Mouse (Mus musculus) embryonic facial prominence, embryonic 10.5 days (tissue): ENCODE results near the gene Irgc1. TPM values are rescaled to one million over a fixed set of nuclear protein-coding genes. Genes with fewer than 3 reads are reported as not detected.

Source experiments
- DNase-seq: peaks from one replicate; pipeline ENCODE4 v3.0.0-alpha.2; 2017; ENCODE audit warnings: low spot score
- H3K27ac ChIP-seq: fragments of 300-500 bp; sonication (generic); replicated peaks from 2 replicates; pipeline ENCODE4 v1.5.1; 2016; ENCODE audit warnings: mild to moderate bottlenecking
- H3K27me3 ChIP-seq: fragments of 300-500 bp; sonication (generic); replicated peaks from 2 replicates; pipeline ENCODE4 v1.6.1; 2016; ENCODE audit warnings: low read depth, mild to moderate bottlenecking; ENCODE audit not compliant: poor library complexity, severe bottlenecking
- H3K36me3 ChIP-seq: fragments of 300-500 bp; sonication (generic); replicated peaks from 2 replicates; pipeline ENCODE4 v1.6.1; 2016; ENCODE audit warnings: mild to moderate bottlenecking, moderate library complexity
- H3K4me1 ChIP-seq: fragments of 300-500 bp; sonication (generic); 2 replicates; pipeline ENCODE4 v1.6.1; 2016
- H3K4me3 ChIP-seq: fragments of 300-500 bp; sonication (generic); 2 replicates; pipeline ENCODE4 v1.5.1; 2016; ENCODE audit warnings: mild to moderate bottlenecking, moderate library complexity
- H3K9me3 ChIP-seq: fragments of 300-500 bp; sonication (generic); 2 replicates; pipeline ENCODE4 v1.6.1; 2016; ENCODE audit warnings: mild to moderate bottlenecking
- WGBS: fragments of 180-500 bp; shearing (Covaris S2); methylation state at CpG from one replicate; pipeline ENCODE4 v1.1.7; 2016; 5-methylcytosine and 5-hydroxymethylcytosine counted together
- polyA plus RNA-seq: library from polyadenylated mRNA; unstranded; fragments of >200 nt; fragmentation: Nextera tagmentation; extraction: Ambion mirVana; gene quantifications from 2 replicates; pipeline ENCODE4 v1.2.1, GENCODE M21; 2016

Gene Irgc1
- polyA plus RNA-seq, 1 experiment from 2014 or later = not detected

DNA sequence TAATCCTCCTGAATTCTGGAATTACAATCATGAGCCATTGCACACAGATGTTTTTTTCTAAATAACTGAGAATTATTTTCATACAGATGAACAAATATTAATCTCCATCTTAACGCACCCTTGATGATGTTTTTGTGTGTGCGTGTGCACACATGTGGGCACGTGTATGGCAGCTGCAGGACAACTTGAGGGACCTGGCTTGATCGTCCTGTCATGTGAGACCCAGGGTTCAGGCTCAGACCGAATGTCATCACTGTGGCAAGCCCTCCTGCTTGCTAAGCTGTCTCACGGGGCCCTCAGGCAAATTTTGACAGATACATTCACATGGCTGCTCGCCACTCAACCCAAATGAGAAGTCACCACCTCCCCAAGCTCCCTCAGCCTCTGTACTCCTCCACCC lies 61.6 kb downstream of the Irgc1 start:
- DNase-seq = no peak
- WGBS = 55% methylated on average over 7 of the region's 7 CpGs
- Histone ChIP-seq H3K27ac (peak overlapping the region; percentile 19; the same call in 1 of the 2 replicates), H3K36me3 (no peaks in the 10 kb centered on the region), H3K27me3 (no peaks in the 10 kb centered on the region), H3K4me1 (peaks cover 18% of the 10 kb centered on the region), H3K9me3 (no peaks in the 10 kb centered on the region), H3K4me3 (no peak overlapping the region)

DNA sequence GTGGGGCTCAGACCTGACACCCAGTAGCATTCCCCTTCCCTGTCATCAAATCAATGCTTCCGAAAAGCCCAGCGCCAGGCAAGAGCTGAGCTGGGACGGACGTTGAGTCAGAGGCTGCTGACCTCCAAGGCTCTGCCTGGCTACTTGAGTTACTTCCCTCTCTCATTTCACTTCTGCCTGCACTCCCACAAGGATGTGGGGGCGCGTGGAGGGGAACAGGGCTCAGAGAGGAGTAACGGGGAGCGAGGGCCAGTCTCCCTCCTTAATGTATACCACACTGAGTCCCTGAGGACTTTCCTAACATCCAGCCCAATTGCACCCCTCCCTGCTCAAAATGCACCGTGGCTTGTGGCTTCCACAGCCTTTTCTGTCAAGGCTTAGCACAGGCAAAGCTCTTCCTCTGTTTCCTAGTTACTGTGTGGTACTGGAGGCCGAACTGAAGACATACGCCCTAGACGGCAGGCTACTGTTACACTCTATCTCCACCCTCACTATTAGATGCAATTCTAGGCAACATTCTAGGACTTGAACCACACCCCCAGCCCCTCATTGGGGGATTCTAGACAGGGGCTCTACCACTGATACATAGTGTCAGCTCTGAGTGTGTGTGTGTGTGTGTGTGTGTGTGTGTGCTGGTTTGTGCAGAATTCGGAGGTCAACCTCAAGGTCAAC lies 62.4 kb downstream of the Irgc1 start:
- Histone ChIP-seq H3K27ac (no peak overlapping the region), H3K27me3 (peaks cover 2% of the 10 kb centered on the region; the same call in 1 of the 2 replicates), H3K36me3 (no peaks in the 10 kb centered on the region), H3K9me3 (no peaks in the 10 kb centered on the region), H3K4me3 (no peak overlapping the region), H3K4me1 (peaks cover 18% of the 10 kb centered on the region)
- DNase-seq = no peak
- 61% methylated on average over 13 of the region's 13 CpGs for WGBS

DNA sequence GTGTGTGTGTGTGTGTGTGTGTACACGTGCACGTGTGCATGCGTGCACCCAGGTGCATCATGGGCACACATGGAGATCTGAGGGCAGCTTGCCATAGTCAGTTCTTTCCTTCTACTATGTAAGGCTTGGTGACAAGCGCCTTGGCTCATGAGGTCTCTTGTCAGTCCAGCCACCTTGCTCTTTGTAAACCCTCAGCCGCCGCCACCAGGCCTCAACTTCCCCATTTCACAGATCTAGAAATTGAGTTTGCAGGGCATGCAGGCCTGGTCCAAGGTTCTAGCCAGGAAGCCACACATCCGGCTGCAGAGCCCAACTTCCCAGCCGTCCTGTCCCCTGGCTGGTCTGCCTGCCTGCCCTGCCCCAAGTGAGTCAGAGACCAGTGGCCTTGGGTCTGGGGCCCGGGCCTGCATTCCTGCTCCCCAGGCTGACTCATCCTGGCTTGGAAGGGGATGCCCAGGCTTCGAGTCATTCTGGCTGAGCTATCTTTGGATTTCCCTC lies 65.0 kb downstream of the Irgc1 start:
- Histone ChIP-seq H3K36me3 (no peaks in the 10 kb centered on the region), H3K27me3 (peaks cover 17% of the 10 kb centered on the region), H3K4me1 (peaks cover 18% of the 10 kb centered on the region), H3K27ac (no peak overlapping the region), H3K9me3 (no peaks in the 10 kb centered on the region), H3K4me3 (no peak overlapping the region)
- 83% methylated on average over 10 of the region's 10 CpGs for WGBS
- no peak for DNase-seq

DNA sequence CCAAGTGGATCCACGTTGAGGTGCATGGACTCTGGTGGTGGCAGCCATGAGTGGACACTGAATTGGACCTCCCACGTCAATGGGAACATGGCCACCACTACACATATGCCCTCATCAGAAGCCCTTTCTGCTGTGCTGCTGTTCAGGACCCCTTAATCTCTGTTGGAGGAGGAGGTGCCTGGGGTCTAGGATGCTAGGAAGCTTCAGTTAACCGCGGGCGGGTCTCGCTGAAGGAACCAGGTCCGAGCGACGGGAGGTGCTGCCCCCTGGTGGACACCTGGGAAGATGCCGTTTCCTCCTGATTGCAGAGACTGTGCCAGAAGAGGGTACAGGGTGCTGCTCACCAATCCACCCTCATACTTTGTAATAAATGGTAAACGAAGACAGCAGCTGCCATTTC lies 67.3 kb downstream of the Irgc1 start:
- 8% methylated on average over 11 of the region's 11 CpGs for WGBS
- DNase-seq = peak; percentile 85
- H3K27ac ChIP-seq = no peak overlapping the region

DNA sequence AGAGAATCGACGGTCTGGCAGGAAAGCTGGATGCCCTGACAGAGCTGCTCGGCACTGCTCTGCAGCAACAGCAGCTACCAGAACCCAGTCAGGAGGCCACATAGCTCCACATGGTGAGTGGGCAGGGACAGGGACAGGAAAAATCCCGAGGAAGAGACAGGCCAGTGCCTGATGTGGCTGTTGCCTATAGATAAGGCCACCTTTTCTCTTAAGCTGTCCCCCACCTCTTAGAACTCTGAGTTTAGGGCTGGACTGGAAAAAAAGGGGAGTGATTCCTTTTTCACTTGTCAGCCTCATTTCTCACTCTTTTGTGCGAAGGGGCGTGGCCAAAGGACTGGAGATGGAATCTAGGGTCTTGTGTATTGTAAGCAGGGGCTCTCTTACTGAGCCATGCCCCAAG lies 68.0 kb downstream of the Irgc1 start:
- Histone ChIP-seq H3K27ac (no peak overlapping the region; the same call in 1 of the 2 replicates), H3K36me3 (no peaks in the 10 kb centered on the region), H3K27me3 (peaks cover 17% of the 10 kb centered on the region), H3K4me3 (no peak overlapping the region), H3K4me1 (peaks cover 15% of the 10 kb centered on the region), H3K9me3 (no peaks in the 10 kb centered on the region)
- 64% methylated on average over 6 of the region's 6 CpGs for WGBS
- DNase-seq = no peak

More for the DNA sequence above, 67.3 kb downstream of the Irgc1 start:
- Histone ChIP-seq H3K9me3 (no peaks in the 10 kb centered on the region), H3K36me3 (no peaks in the 10 kb centered on the region), H3K4me1 (peaks cover 16% of the 10 kb centered on the region), H3K27me3 (peaks cover 17% of the 10 kb centered on the region), H3K4me3 (peak overlapping the region; percentile 23; the same call in 1 of the 2 replicates)

DNA sequence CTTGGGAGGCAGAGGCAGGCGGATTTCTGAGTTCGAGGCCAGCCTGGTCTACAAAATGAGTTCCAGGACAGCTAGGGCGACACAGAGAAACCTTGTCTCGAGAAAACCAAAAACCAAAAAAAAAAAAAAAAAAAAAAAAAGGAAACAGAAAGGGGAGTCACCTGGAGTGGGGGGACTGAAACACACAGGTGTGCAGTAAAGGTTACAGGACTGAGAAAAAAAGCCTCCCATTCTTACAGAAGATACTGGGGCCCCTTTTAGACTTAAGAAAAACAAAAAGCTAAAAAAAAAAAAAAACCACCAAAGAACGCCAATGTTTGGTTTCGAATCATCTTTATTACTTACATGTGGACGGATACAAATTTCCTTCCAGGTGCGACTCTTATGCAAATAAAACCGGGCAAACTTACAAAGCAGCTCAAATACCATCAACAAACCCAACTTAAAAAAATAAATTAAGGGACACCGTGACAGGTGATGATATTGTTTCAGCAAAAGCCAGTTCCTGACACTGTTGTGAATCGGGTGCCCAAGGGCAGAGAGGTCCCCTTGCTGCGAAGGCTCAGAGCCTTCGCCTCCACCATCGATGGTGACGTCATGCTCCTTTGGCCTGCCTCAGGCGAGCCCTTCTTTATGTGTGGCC lies 69.2 kb downstream of the Irgc1 start:
- no peak overlapping the region for H3K27ac ChIP-seq
- 80% methylated on average over 16 of the region's 16 CpGs for WGBS
- no peak overlapping the region for H3K4me3 ChIP-seq
- peaks cover 24% of the 10 kb centered on the region for H3K27me3 ChIP-seq
- no peaks in the 10 kb centered on the region for H3K9me3 ChIP-seq
- no peak for DNase-seq
- no peaks in the 10 kb centered on the region for H3K36me3 ChIP-seq
- H3K4me1 ChIP-seq = peaks cover 22% of the 10 kb centered on the region

Other genes with a start within 250 kb of the Irgc1 start
- 10.7 and 11.1 TPM in 2 replicates for gene Zfp111, start 240.9 kb downstream of the Irgc1 start, polyA plus RNA-seq
- gene Zfp109, start 214.7 kb downstream of the Irgc1 start, polyA plus RNA-seq = 5.7 and 6.7 TPM in 2 replicates
- 2.4 and 3.1 TPM in 2 replicates for gene Zfp108, start 197.5 kb downstream of the Irgc1 start, polyA plus RNA-seq
- gene Zfp93, start 181.9 kb downstream of the Irgc1 start, polyA plus RNA-seq = 8.2 and 8.6 TPM in 2 replicates
- gene Zfp61, start 151.1 kb downstream of the Irgc1 start, polyA plus RNA-seq = 46.4 and 47.7 TPM in 2 replicates
- gene Zfp94, start 135.6 kb downstream of the Irgc1 start, polyA plus RNA-seq = 13.8 and 13.9 TPM in 2 replicates
- gene Tescl, start 118.4 kb downstream of the Irgc1 start, polyA plus RNA-seq = 0.17 TPM in 1 of 2 replicates, not detected in the other
- not detected in 2 replicates for gene Lypd5, start 103.1 kb downstream of the Irgc1 start, polyA plus RNA-seq
- 3.0 and 3.5 TPM in 2 replicates for gene Kcnn4, start 82.0 kb downstream of the Irgc1 start, polyA plus RNA-seq
- gene Smg9, start 52.7 kb downstream of the Irgc1 start, polyA plus RNA-seq = 25.8 and 26.3 TPM in 2 replicates
- 1.7 TPM in 2 replicates for gene Plaur, start 10.2 kb upstream of the Irgc1 start, polyA plus RNA-seq
- gene Cadm4, start 29.7 kb upstream of the Irgc1 start, polyA plus RNA-seq = 5.0 and 5.7 TPM in 2 replicates
- 100.0 and 110 TPM in 2 replicates for gene Zfp428, start 54.7 kb upstream of the Irgc1 start, polyA plus RNA-seq
- gene AC161166.1, start 60.2 kb upstream of the Irgc1 start, polyA plus RNA-seq = 1.2 TPM in 2 replicates
- 8.2 and 8.9 TPM in 2 replicates for gene Irgq, start 78.4 kb upstream of the Irgc1 start, polyA plus RNA-seq
- gene Pinlyp, start 93.8 kb upstream of the Irgc1 start, polyA plus RNA-seq = not detected in 2 replicates
- 169 TPM in 2 replicates for gene Xrcc1, start 94.0 kb upstream of the Irgc1 start, polyA plus RNA-seq
- 26.3 and 27.3 TPM in 2 replicates for gene Ethe1, start 135.2 kb upstream of the Irgc1 start, polyA plus RNA-seq
- 2.0 and 2.1 TPM in 2 replicates for gene Zfp575, start 135.3 kb upstream of the Irgc1 start, polyA plus RNA-seq
- gene Phldb3, start 158.5 kb upstream of the Irgc1 start, polyA plus RNA-seq = 0.10 TPM in 1 of 2 replicates, not detected in the other
- 1.1 and 1.5 TPM in 2 replicates for gene Lypd3, start 184.3 kb upstream of the Irgc1 start, polyA plus RNA-seq
- not detected in 2 replicates for gene Tex101, start 224.4 kb upstream of the Irgc1 start, polyA plus RNA-seq